Mouse (Mus musculus): Measurements from ENCODE around the gene Inhbb. TPM values are rescaled to one million over a fixed set of nuclear protein-coding genes. Genes with fewer than 3 reads are reported as not detected.

Inhbb gene
- total and polyA plus RNA-seq, 3 experiments: not detected

DNA sequence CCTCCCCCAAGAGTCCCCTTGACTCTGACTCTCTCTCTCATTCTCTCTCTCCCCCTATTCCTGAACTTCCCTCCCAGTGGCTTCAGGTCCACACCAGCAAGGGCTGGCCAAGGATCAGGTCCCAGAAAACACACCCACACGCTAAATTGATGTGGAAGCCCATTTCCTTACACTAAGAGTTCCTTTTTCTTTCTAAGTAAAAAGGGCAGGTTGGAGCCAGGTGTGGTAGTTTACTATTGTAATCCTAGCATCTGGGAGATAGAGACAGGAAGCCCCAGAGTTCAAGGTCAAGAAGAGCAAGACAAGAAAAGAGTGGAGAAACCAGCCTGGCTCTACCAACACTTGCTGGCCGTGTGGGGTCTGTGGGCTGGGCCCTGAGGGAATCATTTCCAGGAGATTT is 23.4 kb downstream of the Inhbb start:
- no peak overlapping the region for H3K27ac ChIP-seq (ENCODE audit: control insufficient read depth, low read depth, low read length)
- no peak overlapping the region for H3K4me3 ChIP-seq (ENCODE audit: control insufficient read depth in 1 of 2, insufficient read depth in 1 of 2, low read depth in 2 of 2, low read length in 2 of 2)
- no peaks in the 10 kb centered on the region for H3K4me1 ChIP-seq (ENCODE audit: control insufficient read depth in 1 of 2, insufficient read depth in 2 of 2, low read length in 2 of 2)
- H3K27me3 ChIP-seq (ENCODE audit: control insufficient read depth in 1 of 2, insufficient read depth in 2 of 2, low read length in 2 of 2): no peaks in the 10 kb centered on the region
- no peak for TF ChIP-seq MAZ (IDR thresholded peaks at IDR 0.05; ENCODE audit: low read depth, low read length)
- TF ChIP-seq USF2 (IDR thresholded peaks at IDR 0.05; ENCODE audit: borderline replicate concordance in 1 of 2, insufficient read depth in 1 of 2, low read depth in 1 of 2, low read length in 2 of 2): no peak
- no peak for TF ChIP-seq JUND (IDR thresholded peaks at IDR 0.05; ENCODE audit: low read depth, low read length)
- H3K9me3 ChIP-seq (replicated peaks; ENCODE audit: insufficient read depth, low read length): no peaks in the 10 kb centered on the region
- DNase-seq (ENCODE audit: low read depth, low spot score): no peak
- no peak overlapping the region for H3K9ac ChIP-seq (ENCODE audit: control insufficient read depth, low read depth, low read length, poor library complexity, severe bottlenecking)
- H3K36me3 ChIP-seq (ENCODE audit: control insufficient read depth in 1 of 2, insufficient read depth in 2 of 2, low read length in 2 of 2): no peaks in the 10 kb centered on the region
- no peaks in the 10 kb centered on the region for H3K79me2 ChIP-seq (ENCODE audit: control insufficient read depth, insufficient read depth, low read length, poor library complexity)

GRCm38 (mm10) chr1:119397839-119398238 is 24.2 kb downstream of the Inhbb start:
- H3K9me3 ChIP-seq (replicated peaks; ENCODE audit: insufficient read depth, low read length): no peaks in the 10 kb centered on the region
- H3K4me1 ChIP-seq (ENCODE audit: control insufficient read depth in 1 of 2, insufficient read depth in 2 of 2, low read length in 2 of 2): no peaks in the 10 kb centered on the region
- no peaks in the 10 kb centered on the region for H3K36me3 ChIP-seq (ENCODE audit: control insufficient read depth in 1 of 2, insufficient read depth in 2 of 2, low read length in 2 of 2)
- no peak overlapping the region for H3K27ac ChIP-seq (ENCODE audit: control insufficient read depth, low read depth, low read length)
- no peak for DNase-seq (ENCODE audit: low read depth, low spot score)
- H3K4me3 ChIP-seq (ENCODE audit: control insufficient read depth in 1 of 2, insufficient read depth in 1 of 2, low read depth in 2 of 2, low read length in 2 of 2): no peak overlapping the region
- H3K9ac ChIP-seq (ENCODE audit: control insufficient read depth, low read depth, low read length, poor library complexity, severe bottlenecking): no peak overlapping the region
- TF ChIP-seq MEF2A (IDR thresholded peaks at IDR 0.05; ENCODE audit: extremely low read depth, insufficient replicate concordance, low read depth, low read length, poor library complexity, severe bottlenecking): no peak
- no peak for TF ChIP-seq TBP (IDR thresholded peaks at IDR 0.05; ENCODE audit: low read depth, low read length)
- TF ChIP-seq NRF1 (IDR thresholded peaks at IDR 0.05; ENCODE audit: insufficient read depth, low read depth, low read length, poor library complexity, severe bottlenecking): no peak
- TF ChIP-seq SMC3 (IDR thresholded peaks at IDR 0.05; ENCODE audit: low read depth, low read length): no peak
- TF ChIP-seq TAL1 (IDR thresholded peaks at IDR 0.05; ENCODE audit: low read length): no peak
- TF ChIP-seq JUND (IDR thresholded peaks at IDR 0.05; ENCODE audit: low read depth, low read length): no peak
- no peak for TF ChIP-seq E2F4 (IDR thresholded peaks at IDR 0.05; ENCODE audit: borderline replicate concordance, low read depth, low read length)
- no peak for TF ChIP-seq TCF12 (IDR thresholded peaks at IDR 0.05; ENCODE audit: low read depth, low read length)
- TF ChIP-seq POLR2AphosphoS5 (IDR thresholded peaks at IDR 0.05; ENCODE audit: borderline replicate concordance, low read depth, low read length): no peak
- no peak for TF ChIP-seq POLR2A (IDR thresholded peaks at IDR 0.05; ENCODE audit: control insufficient read depth in 1 of 2, insufficient read depth in 1 of 2, low read depth in 1 of 2, low read length in 2 of 2, poor library complexity in 1 of 2)
- TF ChIP-seq ZC3H11A (IDR thresholded peaks at IDR 0.05; ENCODE audit: low read depth, low read length): no peak
- TF ChIP-seq NELFE (IDR thresholded peaks at IDR 0.05; ENCODE audit: low read depth, low read length): no peak
- no peak for TF ChIP-seq MYB (IDR thresholded peaks at IDR 0.05; ENCODE audit: low read depth, low read length)
- TF ChIP-seq ZKSCAN1 (IDR thresholded peaks at IDR 0.05; ENCODE audit: low read depth, low read length): no peak
- no peak for TF ChIP-seq CTCF (IDR thresholded peaks at IDR 0.05 in 2 of 3, conservative IDR thresholded peaks at IDR 0.05 in 1 of 3; ENCODE audit: control insufficient read depth in 1 of 3, insufficient read depth in 1 of 3, low read depth in 2 of 3, low read length in 3 of 3, poor library complexity in 1 of 3, severe bottlenecking in 1 of 3)
- TF ChIP-seq MYC (IDR thresholded peaks at IDR 0.05; ENCODE audit: low read depth, low read length): no peak
- H3K27me3 ChIP-seq (ENCODE audit: control insufficient read depth in 1 of 2, insufficient read depth in 2 of 2, low read length in 2 of 2): no peaks in the 10 kb centered on the region
- H3K79me2 ChIP-seq (ENCODE audit: control insufficient read depth, insufficient read depth, low read length, poor library complexity): no peaks in the 10 kb centered on the region

All from MEL (cell line).